Mouse (Mus musculus) forebrain, embryonic 10.5 days (tissue): ENCODE data around the gene Ccdc57. TPM values are rescaled to one million over a fixed set of nuclear protein-coding genes. Genes with fewer than 3 reads are reported as not detected.

ENCODE experiments used
- DNase-seq: peaks from one replicate; pipeline ENCODE4 v3.0.0-alpha.2; 2017; ENCODE audit warnings: low spot score; ENCODE audit errors: extremely low spot score
- H3K27ac ChIP-seq: fragments of 300-500 bp; sonication (generic); 2 replicates; pipeline ENCODE4 v1.5.1; 2016; ENCODE audit warnings: mild to moderate bottlenecking
- H3K27me3 ChIP-seq: fragments of 300-500 bp; sonication (generic); 2 replicates; pipeline ENCODE4 v1.6.1; 2016; ENCODE audit warnings: mild to moderate bottlenecking; ENCODE audit not compliant: poor library complexity, severe bottlenecking
- H3K36me3 ChIP-seq: fragments of 300-500 bp; sonication (generic); replicated peaks from 2 replicates; pipeline ENCODE4 v1.6.1; 2016; ENCODE audit warnings: mild to moderate bottlenecking, moderate library complexity
- H3K4me1 ChIP-seq: fragments of 300-500 bp; sonication (generic); 2 replicates; pipeline ENCODE4 v1.6.1; 2016
- H3K4me3 ChIP-seq: fragments of 300-500 bp; sonication (generic); 2 replicates; pipeline ENCODE4 v1.5.1; 2016; ENCODE audit warnings: mild to moderate bottlenecking, moderate library complexity
- H3K9me3 ChIP-seq: fragments of 300-500 bp; sonication (generic); 2 replicates; pipeline ENCODE4 v1.6.1; 2016; ENCODE audit warnings: mild to moderate bottlenecking, moderate library complexity
- WGBS: fragments of 180-500 bp; shearing (Covaris S2); methylation state at CpG from one replicate; pipeline ENCODE4 v1.1.7; 2016; 5-methylcytosine and 5-hydroxymethylcytosine counted together
- polyA plus RNA-seq: library from polyadenylated mRNA; unstranded; fragments of >200 nt; fragmentation: Nextera tagmentation; extraction: Ambion mirVana; gene quantifications from 2 replicates; pipeline ENCODE4 v1.2.1, GENCODE M21; 2016

The Ccdc57 gene
- polyA plus RNA-seq, 1 experiment from 2014 or later, result 8.6 TPM

- Histone ChIP-seq H3K9me3 (no peaks in the 10 kb centered on the region), H3K4me3 (no peak overlapping the region), H3K4me1 (peaks cover 68% of the 10 kb centered on the region), H3K36me3 (peaks cover 27% of the 10 kb centered on the region), H3K27ac (peak overlapping the region; percentile 54), H3K27me3 (no peaks in the 10 kb centered on the region)
- 89% methylated on average over 10 of the region's 10 CpGs for WGBS
- DNase-seq, result no peak
Measured at GRCm38 (mm10) chr11:120829757-120830532, 102.7 kb downstream of the Ccdc57 start.

GRCm38 (mm10) chr11:120828416-120828815 is 104.3 kb downstream of the Ccdc57 start:
- H3K36me3 ChIP-seq, result peaks cover 27% of the 10 kb centered on the region
- peaks cover 57% of the 10 kb centered on the region for H3K4me1 ChIP-seq
- DNase-seq, result no peak
- no peaks in the 10 kb centered on the region for H3K27me3 ChIP-seq
- WGBS, result 75% methylated on average over 4 of the region's 4 CpGs
- no peaks in the 10 kb centered on the region for H3K9me3 ChIP-seq
- H3K27ac ChIP-seq, result peak overlapping the region; percentile 99
- no peak overlapping the region for H3K4me3 ChIP-seq

- peaks cover 62% of the 10 kb centered on the region for H3K4me1 ChIP-seq
- H3K4me3 ChIP-seq, result peak overlapping the region; percentile 94; the same call in 1 of the 2 replicates
- no peak for DNase-seq
- H3K27me3 ChIP-seq, result no peaks in the 10 kb centered on the region
- 86% methylated on average over 8 of the region's 8 CpGs for WGBS
- H3K27ac ChIP-seq, result peak overlapping the region; percentile 99
- H3K9me3 ChIP-seq, result no peaks in the 10 kb centered on the region
- H3K36me3 ChIP-seq, result peaks cover 39% of the 10 kb centered on the region
Measured at GRCm38 (mm10) chr11:120826016-120826953, 106.4 kb downstream of the Ccdc57 start.

GRCm38 (mm10) chr11:120825289-120825863 is 107.3 kb downstream of the Ccdc57 start:
- Histone ChIP-seq H3K36me3 (peaks cover 40% of the 10 kb centered on the region), H3K27me3 (no peaks in the 10 kb centered on the region), H3K4me1 (peaks cover 63% of the 10 kb centered on the region), H3K9me3 (no peaks in the 10 kb centered on the region), H3K27ac (peak overlapping the region; percentile 99), H3K4me3 (peak overlapping the region; percentile 94)
- no peak for DNase-seq
- WGBS, result 53% methylated on average over 4 of the region's 4 CpGs

- H3K4me3 ChIP-seq, result peak overlapping the region; percentile 94
- DNase-seq, result no peak
- peaks cover 42% of the 10 kb centered on the region for H3K36me3 ChIP-seq
- H3K9me3 ChIP-seq, result no peaks in the 10 kb centered on the region
- H3K4me1 ChIP-seq, result peaks cover 63% of the 10 kb centered on the region
- peak overlapping the region; percentile 99 for H3K27ac ChIP-seq
- WGBS, result under 1% methylated on average over 21 of the region's 21 CpGs
- H3K27me3 ChIP-seq, result no peaks in the 10 kb centered on the region
Measured at GRCm38 (mm10) chr11:120824787-120825288, 107.8 kb downstream of the Ccdc57 start.

DNA sequence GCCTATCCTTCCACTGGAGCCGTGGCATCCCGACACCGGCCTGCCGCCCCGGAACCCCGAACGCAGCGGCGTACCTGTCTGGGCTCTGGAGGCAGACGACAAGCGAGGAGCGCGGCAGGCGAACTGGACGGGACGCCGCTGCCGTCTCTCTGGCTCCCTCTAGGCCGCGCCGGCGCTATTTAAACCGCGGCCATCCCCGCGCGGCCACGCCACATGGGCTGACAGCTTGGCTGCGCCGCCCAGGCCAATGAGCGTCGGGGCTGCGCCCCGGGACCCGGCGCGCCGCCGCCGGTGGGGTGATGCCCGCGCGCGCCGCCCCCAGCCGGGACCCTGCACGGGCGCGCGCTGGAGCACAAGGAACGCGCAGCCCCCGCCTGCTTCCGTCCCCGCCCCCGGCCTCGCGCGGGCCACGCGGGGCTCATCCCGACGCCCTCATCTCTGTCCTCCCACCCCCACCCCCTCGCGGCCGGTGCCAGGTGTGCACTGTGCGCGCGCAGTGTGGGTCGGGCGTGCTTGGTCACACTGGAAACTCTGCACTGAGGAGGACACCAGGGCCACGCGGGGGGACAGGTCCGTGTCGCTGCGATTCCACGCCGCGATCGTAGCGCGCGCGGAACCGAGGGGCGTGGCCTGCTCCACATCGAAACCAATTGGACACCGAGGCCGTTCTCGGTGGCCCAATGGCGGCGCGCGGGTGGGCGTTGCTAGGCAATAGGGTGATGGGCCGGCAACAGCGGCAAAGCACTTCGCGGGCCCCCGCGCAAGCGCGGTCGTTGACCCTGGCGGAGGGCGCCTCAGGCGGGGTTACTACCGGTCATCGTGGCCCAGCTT is 108.5 kb downstream of the Ccdc57 start, which contains the start of gene Fasn:
Gene Fasn, minus strand, starts transcription at position 592 of the 831 bp plus-strand sequence.
- H3K9me3 ChIP-seq, result no peaks in the 10 kb centered on the region
- peaks cover 63% of the 10 kb centered on the region for H3K4me1 ChIP-seq
- DNase-seq, result peak; percentile 99
- under 1% methylated on average over 109 of the region's 109 CpGs for WGBS
- H3K36me3 ChIP-seq, result peaks cover 49% of the 10 kb centered on the region
- no peaks in the 10 kb centered on the region for H3K27me3 ChIP-seq
- peak within 1 kb of the TSS; percentile 94 for H3K4me3 ChIP-seq
- H3K27ac ChIP-seq, result peak within 1 kb of the TSS; percentile 99

GRCm38 (mm10) chr11:120823551-120823947 is 109.1 kb downstream of the Ccdc57 start:
- Histone ChIP-seq H3K4me1 (peaks cover 61% of the 10 kb centered on the region), H3K9me3 (no peaks in the 10 kb centered on the region), H3K36me3 (peaks cover 55% of the 10 kb centered on the region), H3K27ac (peak overlapping the region; percentile 99), H3K4me3 (peak overlapping the region; percentile 94), H3K27me3 (no peaks in the 10 kb centered on the region)
- under 1% methylated on average over 40 of the region's 40 CpGs for WGBS
- DNase-seq, result no peak

GRCm38 (mm10) chr11:120822831-120823550 is 109.7 kb downstream of the Ccdc57 start:
- H3K36me3 ChIP-seq, result peaks cover 60% of the 10 kb centered on the region

GRCm38 (mm10) chr11:120822321-120822720 is 110.4 kb downstream of the Ccdc57 start:
- peaks cover 67% of the 10 kb centered on the region for H3K36me3 ChIP-seq
- no peaks in the 10 kb centered on the region for H3K9me3 ChIP-seq
- DNase-seq, result no peak
- 73% methylated on average over 4 of the region's 4 CpGs for WGBS
- no peaks in the 10 kb centered on the region for H3K27me3 ChIP-seq
- H3K4me1 ChIP-seq, result peaks cover 57% of the 10 kb centered on the region
- peak overlapping the region; percentile 99 for H3K27ac ChIP-seq
- H3K4me3 ChIP-seq, result peak overlapping the region; percentile 94

More at GRCm38 (mm10) chr11:120822831-120823550, 109.7 kb downstream of the Ccdc57 start:
- H3K4me3 ChIP-seq, result peak overlapping the region; percentile 94
- H3K9me3 ChIP-seq, result no peaks in the 10 kb centered on the region
- H3K27ac ChIP-seq, result peak overlapping the region; percentile 99
- DNase-seq, result no peak
- no peaks in the 10 kb centered on the region for H3K27me3 ChIP-seq
- WGBS, result 2% methylated on average over 14 of the region's 14 CpGs
- H3K4me1 ChIP-seq, result peaks cover 60% of the 10 kb centered on the region

DNA sequence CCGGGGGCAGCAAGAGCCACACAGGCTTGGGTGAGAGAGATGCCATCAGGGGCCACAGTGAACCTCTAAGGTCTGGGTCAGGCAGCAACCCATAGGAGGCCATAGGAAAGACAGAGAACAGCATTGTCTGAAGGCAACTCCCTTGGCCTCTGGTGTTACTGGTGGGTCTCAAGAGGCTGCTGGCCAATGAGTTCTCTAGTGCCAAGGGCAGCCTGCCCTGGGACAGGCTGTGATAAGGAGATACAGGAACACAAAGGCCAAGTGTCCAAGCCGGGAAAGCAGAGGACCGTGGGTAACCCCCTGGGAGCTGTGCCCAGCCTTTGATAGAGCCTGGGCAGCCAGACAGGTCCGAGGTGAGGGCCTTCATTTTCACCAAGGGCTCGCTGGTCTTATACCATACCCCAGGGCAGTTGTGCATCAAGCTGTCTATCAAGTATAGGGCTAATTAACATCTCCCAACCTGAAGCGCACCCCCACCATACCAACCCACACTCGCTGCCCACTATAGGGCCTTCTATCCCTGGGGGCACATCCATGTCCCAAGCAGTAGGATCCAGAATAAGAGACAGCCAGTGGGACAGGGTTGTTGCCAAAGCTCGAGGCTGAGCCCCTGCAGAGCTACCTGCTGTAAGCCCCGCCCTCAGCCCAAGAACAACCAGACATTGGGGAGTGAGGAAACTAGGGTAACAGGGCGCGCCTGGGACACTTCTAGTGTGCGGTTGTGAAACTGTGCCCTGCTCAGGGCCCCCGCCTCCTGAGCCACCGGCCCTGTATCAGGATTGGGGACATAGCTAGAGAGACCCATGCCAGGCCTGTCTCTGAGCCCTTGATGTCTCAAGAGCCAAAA is 111.4 kb downstream of the Ccdc57 start:
- 88% methylated on average over 14 of the region's 14 CpGs for WGBS
- no peaks in the 10 kb centered on the region for H3K9me3 ChIP-seq
- DNase-seq, result no peak
- peak overlapping the region; percentile 94 for H3K4me3 ChIP-seq
- peak overlapping the region; percentile 46; the same call in 1 of the 2 replicates for H3K27ac ChIP-seq
- H3K27me3 ChIP-seq, result no peaks in the 10 kb centered on the region
- H3K4me1 ChIP-seq, result peaks cover 47% of the 10 kb centered on the region
- H3K36me3 ChIP-seq, result peaks cover 74% of the 10 kb centered on the region
